Mouse (Mus musculus) C2C12 (cell line): Measurements from ENCODE around the gene 4930451I11Rik.

Source experiments
- CTCF ChIP-seq: IDR thresholded peaks from one replicate; pipeline ENCODE4 v1.5.1; 2011; ENCODE audit not compliant: control insufficient read depth, insufficient read depth, insufficient read length
- MYOD1 ChIP-seq: IDR thresholded peaks from one replicate; pipeline ENCODE4 v1.6.1; 2011; ENCODE audit warnings: low read depth; ENCODE audit not compliant: control insufficient read depth, insufficient read length

DNA sequence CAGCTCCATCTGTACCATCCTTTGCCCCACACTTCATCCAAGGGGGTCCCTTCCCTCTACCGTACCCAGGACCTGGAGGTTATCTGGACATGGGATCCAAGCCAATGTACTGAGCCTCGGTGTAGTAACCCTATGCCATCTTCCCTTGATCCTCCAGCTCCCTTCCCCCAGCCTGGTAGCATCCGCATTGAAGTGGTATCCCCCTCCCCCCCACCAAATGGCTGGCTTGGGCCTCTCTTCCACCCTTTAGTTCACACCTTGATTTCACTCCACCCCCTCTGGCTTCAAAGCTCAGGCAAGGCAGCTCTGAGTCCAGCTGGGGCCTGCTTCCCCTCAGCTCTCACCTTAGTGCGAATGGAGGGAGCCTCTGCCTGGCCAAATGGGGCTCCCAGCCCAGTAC is 46.4 kb downstream of the 4930451I11Rik start:
- TF ChIP-seq CTCF: no peak
- no peak for TF ChIP-seq MYOD1
